Mouse (Mus musculus): ENCODE measurements around the gene Alox5ap. TPM values are rescaled to one million over a fixed set of nuclear protein-coding genes. Genes with fewer than 3 reads are reported as not detected.

The Alox5ap gene
- total RNA-seq (2021) = 10 to 100 TPM; 13.2 to 16.8 TPM
- long read RNA-seq, experiment 1, transcript Alox5ap-201 (5 exons, 1,251 nt) = major isoform, 7 of 9 reads
- long read RNA-seq, experiment 1, partial matches to known transcripts = 0 of 9 reads
- long read RNA-seq, experiment 1, other reads (novel, unspliced or antisense) = 2 of 9 reads
- long read RNA-seq, experiment 2, partial matches to known transcripts = 0 of 4 reads
- long read RNA-seq, experiment 2, other reads (novel, unspliced or antisense) = 1 of 4 reads

DNA sequence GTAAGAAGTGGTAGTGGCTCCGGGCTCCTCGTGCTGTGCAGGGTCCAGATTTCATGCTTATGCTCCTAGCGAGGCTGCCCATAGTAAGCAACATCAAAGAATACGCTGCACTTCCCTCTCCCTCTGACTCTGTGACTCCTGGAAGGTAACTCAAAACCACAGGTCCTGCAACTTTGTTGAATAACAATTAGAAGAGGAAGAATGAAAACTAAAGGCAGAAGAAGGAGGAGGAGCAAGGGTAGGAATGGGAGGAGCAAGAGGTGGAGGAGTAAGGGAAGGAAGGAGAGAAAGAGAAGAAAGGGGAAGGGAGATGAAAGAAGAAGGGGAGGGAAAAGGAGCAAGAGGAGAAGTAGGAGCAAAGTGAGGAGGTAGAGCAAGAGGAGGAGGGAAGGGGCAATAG lies at the start of gene Alox5ap:
Alox5ap (plus strand) TSS at position 363 of the 400 bp plus-strand sequence.
- intact Hi-C loops (cut with DNase I) = no loop called here
- DNase-seq = no peak

GRCm38 (mm10) chr5:149215540-149215939 lies 49.0 kb upstream of the Alox5ap start:
- intact Hi-C loops (cut with DNase I) = no loop called here
- DNase-seq = no peak

- intact Hi-C loops (cut with DNase I) = no loop called here
- no peak for DNase-seq
These were observed 46.8 kb upstream of the Alox5ap start for GRCm38 (mm10) chr5:149217524-149218357.

- intact Hi-C loops (cut with DNase I) = no loop called here
- DNase-seq = no peak
These were observed 45.1 kb upstream of the Alox5ap start for GRCm38 (mm10) chr5:149219493-149219892.

DNA sequence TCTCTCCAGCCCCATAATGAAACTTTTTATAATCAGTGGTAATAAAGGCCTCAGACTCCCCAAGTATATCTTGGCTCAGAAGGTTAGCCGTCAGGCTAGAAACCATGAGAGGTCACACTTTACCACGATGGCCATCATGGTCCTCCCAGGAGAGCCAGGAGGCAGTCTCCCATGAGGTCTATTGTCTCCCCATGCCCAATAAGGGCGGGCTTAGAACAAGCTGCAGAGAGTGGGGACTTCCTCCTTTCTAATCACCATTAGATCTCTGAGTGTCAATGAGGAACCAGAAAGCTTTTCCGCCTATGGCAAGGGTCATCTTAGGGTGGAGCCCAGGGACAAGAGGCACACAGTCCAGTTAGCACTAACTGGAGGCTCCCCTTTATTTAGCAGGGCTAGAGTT lies 43.2 kb upstream of the Alox5ap start:
- no peak for DNase-seq
- intact Hi-C loops (cut with DNase I) = no loop called here

- intact Hi-C loops (cut with DNase I) = no loop called here
- no peak for DNase-seq
These were observed 39.9 kb upstream of the Alox5ap start for GRCm38 (mm10) chr5:149224666-149225065.

DNA sequence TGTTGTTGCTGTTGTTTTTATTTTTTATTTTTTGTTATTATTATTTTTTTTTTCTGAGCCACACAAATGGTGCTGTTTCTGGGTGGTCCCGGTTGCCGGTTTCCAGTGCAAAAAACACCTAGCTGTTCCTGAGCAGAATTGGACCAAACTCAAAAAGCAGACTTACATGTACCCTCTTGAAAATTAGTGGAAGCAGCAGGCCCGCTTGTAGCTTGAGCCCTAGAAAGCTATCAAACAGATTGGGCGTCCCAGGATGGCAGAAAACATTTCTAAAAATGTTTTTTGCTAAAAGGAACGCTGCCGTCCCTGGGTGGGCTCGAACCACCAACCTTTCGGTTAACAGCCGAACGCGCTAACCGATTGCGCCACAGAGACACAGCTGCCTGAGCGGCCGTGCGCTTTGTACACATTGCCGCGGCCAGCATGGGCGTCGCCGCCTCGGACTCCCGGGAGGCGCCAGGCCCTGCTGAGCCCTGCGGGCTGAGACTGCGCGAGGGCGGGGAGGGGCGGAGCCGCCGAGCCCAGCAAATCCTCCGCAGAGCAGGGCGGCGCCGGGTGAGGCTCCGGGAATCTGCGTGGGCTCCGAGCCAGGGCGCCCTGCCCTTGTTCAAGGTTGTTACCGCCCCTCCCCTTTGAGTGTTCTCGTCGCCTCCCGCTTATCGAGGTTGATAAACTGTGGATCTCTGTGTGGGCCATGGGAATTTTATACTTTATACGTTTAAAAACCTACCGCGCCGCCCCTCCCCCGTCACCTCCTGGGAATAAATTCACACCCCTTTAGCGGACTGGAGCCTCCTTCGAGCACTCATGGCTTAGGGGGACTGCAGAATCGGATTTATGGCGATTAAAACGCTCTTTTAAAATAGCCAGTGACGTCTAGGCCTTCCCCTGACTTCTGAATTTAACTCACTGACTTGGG lies 35.6 kb upstream of the Alox5ap start:
- intact Hi-C loops (cut with DNase I) = loop anchor here (2.0 kb wide), 1 partner anchor 44 kb away; the partner anchor contains the start of genes Hmgb1 and Uspl1

GRCm38 (mm10) chr5:149229619-149230339 lies 34.8 kb upstream of the Alox5ap start:
- no peak for DNase-seq
- intact Hi-C loops (cut with DNase I) = loop anchor here (2.0 kb wide), 1 partner anchor 45 kb away; the partner anchor contains the start of genes Hmgb1 and Uspl1

More for the DNA sequence above, 35.6 kb upstream of the Alox5ap start:
- peak; percentile 100 for DNase-seq

- DNase-seq = peak in 1 of 2 experiments; percentile 21
- intact Hi-C loops (cut with DNase I) = no loop called here
These were observed 29.6 kb upstream of the Alox5ap start for GRCm38 (mm10) chr5:149235002-149235401.

DNA sequence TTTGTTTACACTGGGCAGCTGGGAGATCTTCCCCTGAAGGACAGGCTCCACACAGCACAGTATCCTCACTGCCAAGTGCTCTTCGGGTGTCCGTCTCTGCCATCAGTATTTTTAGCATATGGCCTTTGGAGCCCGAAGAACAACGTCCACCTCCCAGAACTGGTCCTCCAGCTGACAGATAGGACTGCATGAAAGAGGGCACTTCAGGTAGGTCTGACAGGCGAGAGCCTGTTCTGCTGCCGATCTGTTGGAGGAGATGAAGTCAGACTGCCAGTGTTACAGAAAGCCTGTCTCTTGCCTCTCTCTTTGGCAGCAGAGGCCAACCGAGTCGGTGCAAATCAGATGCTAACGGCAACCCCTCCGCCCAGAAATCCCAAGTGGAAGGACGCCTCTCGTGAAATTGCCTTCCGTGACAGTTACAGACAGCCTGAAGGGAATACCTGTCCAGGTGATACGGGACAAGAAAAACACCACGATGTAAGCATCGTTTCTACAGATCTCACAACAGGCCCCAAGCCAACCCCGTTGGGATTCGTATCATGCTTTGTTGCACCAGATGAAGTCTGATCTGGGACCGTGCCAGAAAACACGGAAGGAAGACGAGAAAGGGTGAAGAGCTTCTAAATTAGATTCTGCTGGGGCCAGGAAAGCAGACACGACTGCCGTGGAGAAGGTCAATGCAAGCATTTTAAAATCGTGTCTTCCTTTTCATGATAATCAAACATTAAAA lies 27.2 kb upstream of the Alox5ap start:
- intact Hi-C loops (cut with DNase I) = no loop called here
- DNase-seq = no peak

DNA sequence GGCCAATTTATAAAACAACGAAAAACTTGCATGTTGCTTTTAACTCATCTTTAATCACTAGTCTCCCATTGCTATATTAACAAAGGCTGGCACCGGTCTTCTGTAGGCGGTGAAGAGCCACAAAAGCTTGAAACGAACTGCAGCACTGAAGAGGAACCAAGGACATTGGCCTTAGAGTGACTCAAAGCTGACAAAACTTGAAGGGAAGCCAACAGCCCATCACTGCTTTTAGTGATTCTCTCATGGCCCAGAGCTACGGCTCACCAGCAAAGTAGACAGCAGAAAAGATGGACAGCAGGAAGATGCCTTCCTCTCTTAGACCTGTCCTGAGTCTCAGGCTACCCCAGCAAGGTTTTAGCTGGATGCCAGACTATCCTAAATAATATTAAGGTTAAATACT lies 22.1 kb upstream of the Alox5ap start:
- intact Hi-C loops (cut with DNase I) = no loop called here
- DNase-seq = no peak

GRCm38 (mm10) chr5:149243053-149243452 lies 21.5 kb upstream of the Alox5ap start:
- peak; percentile 11 to 32 for DNase-seq
- intact Hi-C loops (cut with DNase I) = no loop called here

- intact Hi-C loops (cut with DNase I) = no loop called here
- DNase-seq = no peak
These were observed 19.1 kb upstream of the Alox5ap start for GRCm38 (mm10) chr5:149245391-149245964.

DNA sequence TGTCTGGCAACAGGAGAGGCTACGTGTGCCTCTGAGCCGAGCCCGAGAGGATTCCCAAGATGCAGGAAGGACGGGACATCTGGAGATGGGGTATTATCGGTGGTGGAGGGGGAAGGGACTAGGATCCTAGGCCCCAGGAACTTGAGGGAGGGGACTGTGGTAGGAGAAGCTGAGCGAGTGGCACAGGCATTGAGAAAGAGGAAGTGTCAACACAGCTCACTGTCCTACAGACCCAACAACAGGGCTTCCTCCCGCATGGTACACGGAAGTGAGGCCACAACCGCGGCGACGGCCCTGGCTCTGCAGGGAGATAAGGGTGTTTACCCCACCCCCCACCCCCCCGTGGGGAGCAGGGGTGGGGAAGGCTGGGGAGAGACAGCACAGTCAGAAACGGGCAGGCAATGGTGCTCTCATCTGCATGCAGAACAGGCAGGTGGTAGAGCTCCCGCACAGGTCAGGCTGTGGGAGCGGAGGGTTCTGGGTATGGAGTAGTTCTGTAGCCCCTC lies 18.5 kb upstream of the Alox5ap start:
- intact Hi-C loops (cut with DNase I) = no loop called here

GRCm38 (mm10) chr5:149247047-149247904 lies 17.3 kb upstream of the Alox5ap start:
- peak; percentile 14 to 35 for DNase-seq
- intact Hi-C loops (cut with DNase I) = no loop called here

More for the DNA sequence above, 18.5 kb upstream of the Alox5ap start:
- DNase-seq = peak; percentile 51

GRCm38 (mm10) chr5:149252303-149252702 lies 12.3 kb upstream of the Alox5ap start:
- DNase-seq = no peak
- intact Hi-C loops (cut with DNase I) = no loop called here

DNA sequence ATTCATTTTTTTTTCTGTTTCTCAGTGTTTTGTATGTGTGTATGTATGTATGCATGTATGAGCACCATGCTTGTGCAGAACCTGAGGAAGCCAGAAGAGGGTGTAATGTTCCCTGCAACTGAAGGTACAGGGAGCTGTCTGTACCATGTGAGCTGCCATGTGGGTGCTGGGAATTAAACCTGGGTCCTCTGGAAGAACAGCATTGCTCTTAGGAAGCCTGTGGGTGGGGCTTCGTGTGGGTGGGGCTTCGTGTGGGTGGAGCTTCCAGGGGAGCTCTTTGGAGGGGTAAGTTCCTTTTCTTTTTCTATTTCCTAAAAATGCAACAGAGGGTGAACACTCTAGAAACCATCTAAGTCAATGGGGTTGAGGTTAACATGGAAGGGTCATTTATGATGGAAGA lies 11.1 kb upstream of the Alox5ap start:
- intact Hi-C loops (cut with DNase I) = no loop called here
- DNase-seq = no peak

DNA sequence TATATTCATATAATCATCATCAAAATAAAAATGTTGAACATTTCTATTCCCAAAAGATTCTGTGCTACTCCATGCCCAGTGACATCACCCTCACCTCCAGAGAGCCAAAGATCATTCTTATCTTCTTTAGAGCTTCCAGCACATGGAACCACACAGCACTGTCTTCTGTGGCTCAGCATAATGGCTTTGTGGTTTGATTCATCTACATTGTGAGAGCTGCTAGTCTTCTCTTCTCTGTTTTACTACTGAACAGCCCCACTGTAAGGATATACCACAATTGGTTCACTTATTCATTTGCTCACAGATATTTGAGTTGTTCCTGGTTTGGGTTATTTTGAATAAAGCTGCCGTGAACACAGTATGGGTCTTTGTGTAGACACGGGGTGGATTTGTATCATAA lies 9.0 kb upstream of the Alox5ap start:
- no peak for DNase-seq
- intact Hi-C loops (cut with DNase I) = no loop called here
